Mouse (Mus musculus): ENCODE measurements around the gene Epo.

Gene Epo

DNA sequence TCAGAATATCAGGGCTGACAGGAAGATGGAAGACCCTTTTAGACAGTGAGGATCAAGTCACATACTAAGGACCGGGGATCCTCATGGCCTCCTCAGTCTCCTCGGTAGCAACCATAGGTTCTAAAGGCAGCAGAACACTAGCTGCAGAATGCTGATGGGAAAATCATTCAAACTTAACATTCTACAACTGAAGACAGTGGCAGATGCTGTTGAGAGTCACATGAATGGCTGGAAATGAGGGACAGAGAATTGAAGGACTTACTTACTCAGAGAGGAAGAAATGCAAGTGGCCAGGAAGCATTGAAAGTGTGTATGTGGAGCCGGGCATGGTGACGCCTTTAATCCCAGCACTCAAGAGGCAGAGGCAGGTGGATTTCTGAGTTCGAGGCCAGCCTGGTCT is 56.1 kb downstream of the Epo start, which contains the start of gene Zan:
TSS of gene Zan (minus strand) at position 101 of the 400 bp plus-strand sequence.
- ATAC-seq (ENCODE audit: low TSS enrichment): no peak

DNA sequence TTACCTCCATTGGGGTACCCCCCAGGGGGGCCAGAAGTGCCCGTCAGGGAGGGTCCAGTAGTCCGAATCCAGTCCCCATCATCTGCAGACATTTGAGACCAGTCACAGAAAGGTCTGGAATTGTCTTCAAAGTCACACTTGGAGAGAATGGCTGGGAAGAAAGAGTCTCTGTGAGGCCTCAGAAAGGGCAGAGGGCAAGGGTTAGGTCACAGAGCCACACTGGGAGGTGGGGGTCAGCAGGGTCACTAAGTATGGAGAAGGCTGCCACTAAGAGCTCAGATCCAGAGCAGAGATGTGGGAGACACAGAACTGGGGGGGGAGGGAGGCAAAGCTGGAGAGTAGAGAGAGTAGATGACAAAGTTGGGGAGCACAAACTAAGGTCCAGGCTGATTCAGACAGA is 58.7 kb downstream of the Epo start:
- ATAC-seq (ENCODE audit: low TSS enrichment): no peak

DNA sequence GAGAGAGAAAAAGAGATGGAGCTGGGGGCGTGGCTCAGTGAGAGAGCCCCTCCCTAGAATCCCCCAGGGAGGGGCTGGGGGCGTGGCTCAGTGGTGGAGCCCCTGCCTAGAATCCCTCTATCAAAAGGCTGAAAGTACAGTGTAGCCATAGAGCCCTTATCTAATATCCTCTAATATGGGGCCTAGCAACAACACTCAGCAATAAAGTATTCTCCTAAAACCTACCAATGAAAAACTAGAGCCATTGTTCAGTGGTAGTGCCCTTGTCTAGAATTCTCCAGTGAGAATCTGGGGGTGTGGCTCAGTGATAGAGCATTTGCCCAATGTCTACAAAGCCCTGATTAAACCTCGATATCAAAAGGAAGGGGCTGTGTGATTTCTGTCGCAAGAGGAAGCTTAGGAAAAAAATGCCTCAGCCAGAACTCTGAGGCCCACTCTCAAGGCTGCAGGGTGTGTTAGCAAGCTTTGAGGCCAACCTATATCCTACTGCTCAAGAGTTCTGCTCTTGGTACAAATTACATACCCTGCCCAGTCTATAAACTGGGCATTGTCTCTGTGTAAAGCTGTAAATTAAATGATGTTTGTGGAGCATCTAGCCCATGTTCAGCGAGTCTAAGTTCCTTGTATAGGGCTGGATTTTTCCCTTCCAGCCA is 60.7 kb downstream of the Epo start:
- ATAC-seq (ENCODE audit: low TSS enrichment): no peak

DNA sequence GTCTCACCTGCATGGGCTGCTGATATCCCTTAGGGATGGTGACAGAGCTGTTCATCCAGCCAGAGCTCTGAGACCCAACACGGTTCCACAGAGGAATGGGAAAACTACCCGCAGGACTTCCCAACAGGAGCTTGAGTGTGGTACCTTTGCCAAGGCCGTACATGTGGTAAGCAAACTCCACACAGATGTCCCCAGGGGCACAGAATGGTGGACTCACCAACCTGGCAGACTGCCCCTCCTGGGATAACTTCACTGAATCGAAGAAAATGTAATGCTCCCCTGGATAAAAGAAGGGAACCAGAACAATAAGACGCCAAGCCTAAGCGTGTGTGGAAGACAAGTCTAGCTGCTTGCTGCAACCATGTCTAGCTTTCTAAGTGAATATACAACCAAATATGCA is 66.1 kb downstream of the Epo start:
- no peak for ATAC-seq (ENCODE audit: low TSS enrichment)

DNA sequence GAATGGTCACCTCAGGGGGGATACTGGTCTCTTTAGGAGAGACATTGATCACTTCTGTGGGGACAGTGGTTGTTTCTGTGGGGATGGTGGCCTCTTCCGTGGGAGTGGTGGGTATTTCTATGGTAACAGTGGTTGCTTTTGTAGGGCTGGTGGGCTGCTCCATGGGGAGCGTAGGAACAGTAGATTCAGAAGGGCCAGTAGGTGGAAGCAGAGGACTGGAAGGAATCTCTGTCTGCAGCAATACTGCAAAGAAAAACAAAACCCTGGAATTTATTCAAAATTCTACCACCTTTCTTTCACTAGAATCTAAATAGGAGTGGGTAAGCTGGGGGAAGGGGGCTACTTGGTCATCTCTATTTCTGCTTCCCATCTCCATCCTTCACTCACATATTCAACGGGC is 68.0 kb downstream of the Epo start:
- ATAC-seq (ENCODE audit: low TSS enrichment): no peak

DNA sequence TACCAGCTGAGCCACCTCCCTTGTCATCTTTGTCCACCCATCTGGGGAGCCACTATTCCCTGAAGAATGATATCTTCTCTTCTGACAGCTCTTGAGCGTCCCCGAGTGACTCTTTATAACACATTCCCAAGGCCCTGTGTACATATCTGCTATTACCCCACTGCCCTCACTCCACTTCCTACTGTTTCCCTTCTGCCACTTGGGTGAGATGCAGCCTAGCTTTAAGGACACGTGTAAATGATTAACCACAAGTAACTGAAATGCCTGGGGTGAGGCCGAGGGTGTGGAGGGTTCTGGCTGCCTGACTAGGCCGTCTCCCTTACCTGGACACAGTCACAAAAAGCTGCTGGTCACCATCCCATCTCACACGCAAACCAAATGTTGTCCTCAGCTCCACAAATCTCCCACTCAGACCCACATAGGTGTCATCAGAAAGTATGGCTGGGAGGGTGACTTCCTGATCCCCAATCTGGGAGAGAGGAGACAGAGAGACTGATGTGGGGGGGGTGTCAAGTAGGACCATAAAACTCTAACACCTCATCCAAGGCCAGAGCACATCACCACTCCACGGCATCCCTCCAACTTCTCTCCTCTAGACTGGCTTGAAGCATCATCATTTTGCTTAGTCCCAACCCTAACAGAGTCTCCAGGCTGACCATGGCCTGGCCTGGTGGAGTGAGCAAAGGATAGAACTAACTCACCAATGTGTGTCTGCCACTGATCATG is 77.0 kb downstream of the Epo start:
- no peak for ATAC-seq (ENCODE audit: low TSS enrichment)

DNA sequence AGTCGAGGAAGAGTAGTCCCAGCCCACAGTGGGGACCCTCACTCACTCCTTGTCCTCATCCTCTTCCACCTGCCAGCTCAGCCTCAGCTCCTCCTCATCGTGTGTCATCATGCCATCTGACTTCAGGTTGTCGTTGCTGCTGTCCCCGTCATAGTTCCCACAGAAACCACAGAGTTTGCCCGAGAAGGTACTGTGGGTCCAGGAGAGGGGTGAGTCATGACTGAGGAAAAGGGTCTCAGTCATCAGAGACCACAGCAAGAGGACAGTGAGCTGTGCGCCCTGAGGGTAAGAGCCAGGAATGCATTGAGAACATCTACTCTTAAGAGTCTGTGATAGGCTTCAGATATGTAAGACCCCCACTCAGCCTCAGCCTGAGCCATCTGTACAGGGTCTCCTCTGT is 77.8 kb downstream of the Epo start:
- no peak for ATAC-seq (ENCODE audit: low TSS enrichment)

DNA sequence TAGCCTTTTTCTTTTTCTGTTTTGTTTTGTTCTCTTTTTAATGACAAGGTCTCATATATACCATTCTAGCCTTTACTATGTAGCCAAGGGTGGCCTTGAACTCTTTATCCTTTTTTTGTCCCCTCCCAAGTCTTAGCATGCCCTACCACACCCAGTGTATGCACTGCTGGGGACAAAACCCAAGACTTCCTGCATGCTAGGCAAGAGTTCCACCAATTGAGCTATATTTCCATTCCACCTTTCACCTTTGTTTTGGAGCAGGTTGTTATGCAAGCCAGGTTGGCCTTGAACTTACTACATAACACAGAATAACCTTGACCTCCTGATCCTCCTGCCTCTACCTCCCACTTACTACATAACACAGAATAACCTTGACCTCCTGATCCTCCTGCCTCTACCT is 87.5 kb downstream of the Epo start:
- no peak for ATAC-seq (ENCODE audit: low TSS enrichment)

DNA sequence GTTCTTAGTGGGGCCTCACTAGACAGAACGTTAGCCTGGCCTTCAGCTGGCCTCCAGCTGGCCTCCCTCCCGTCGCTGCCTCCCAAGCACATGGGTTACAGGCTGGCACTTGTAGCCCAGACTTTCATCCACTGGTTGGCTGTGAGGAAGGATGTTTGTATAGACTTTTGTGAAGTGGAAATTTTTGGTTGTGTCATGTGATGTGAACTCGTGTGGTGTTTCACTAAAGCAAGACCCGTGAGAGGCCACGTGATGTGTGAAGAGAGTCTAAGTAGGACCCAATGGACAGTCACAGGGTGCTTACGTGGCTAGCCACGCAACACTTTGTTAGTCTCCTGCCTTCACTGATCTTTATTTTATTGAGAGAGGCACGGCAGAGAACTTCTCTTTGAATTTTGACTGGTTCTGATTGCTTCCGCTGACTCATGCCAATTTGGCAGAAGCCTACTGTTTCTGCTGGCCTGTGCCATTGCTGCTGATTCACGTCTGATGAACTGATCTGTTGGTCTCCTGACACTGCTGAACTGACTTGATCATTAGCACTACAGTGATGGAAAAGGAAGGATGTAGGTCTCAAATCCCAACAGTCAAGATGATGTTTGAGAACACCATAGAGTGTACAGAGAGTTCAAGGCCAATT is 92.7 kb downstream of the Epo start:
- no peak for ATAC-seq (ENCODE audit: low TSS enrichment)

DNA sequence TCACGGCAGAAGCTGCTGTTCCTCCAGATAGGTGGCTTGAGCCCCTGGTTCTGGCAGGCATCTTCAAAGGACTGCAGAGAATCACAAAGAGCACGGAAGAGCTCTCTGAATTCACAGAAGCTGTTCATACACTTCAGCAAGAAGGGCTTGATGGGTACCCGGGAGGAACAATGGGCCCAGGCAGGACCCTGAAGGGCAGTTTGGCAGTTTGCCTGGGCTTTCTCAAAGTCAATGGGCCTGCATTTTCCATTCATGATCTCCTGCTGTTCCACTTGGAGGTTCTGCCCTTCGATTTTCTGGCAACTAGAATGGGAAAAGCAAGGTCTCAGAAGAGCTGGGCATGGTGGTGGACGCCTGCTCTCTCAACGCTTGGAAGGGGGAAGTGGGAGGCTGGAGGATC is 99.2 kb downstream of the Epo start:
- ATAC-seq (ENCODE audit: low TSS enrichment): no peak

Data from frontal cortex, adult (tissue).